Comparison of ENCODE assay signal across 8 mouse cellular contexts in genomic region chr1:184734067-184734830, GRCm38 (mm10). TPM values are rescaled to one million over a fixed set of nuclear protein-coding genes. Genes with fewer than 3 reads are reported as not detected.
DNase-seq lines count a peak whose midpoint lies in the region; ATAC-seq lines count a peak whose summit lies in the region.

No protein-coding gene starts in this region.

- peak overlapping the region; percentile 78 for H3K4me2 ChIP-seq in heart, embryonic 13.5 days
- H3K4me2 ChIP-seq in limb, embryonic 15.5 days: peak overlapping the region; percentile 85

- no peaks in the 10 kb centered on the region for H3K9me3 ChIP-seq in heart, embryonic 13.5 days
- no peaks in the 10 kb centered on the region for H3K9me3 ChIP-seq in limb, embryonic 15.5 days

- WGBS in heart, embryonic 13.5 days: under 1% methylated on average over 25 of the region's 27 CpGs
- 3% methylated on average over 27 of the region's 27 CpGs for WGBS in limb, embryonic 15.5 days

- H3K4me1 ChIP-seq in heart, embryonic 13.5 days: peaks cover 31% of the 10 kb centered on the region
- H3K4me1 ChIP-seq in limb, embryonic 15.5 days: peaks cover 38% of the 10 kb centered on the region

- H3K4me3 ChIP-seq in heart, embryonic 13.5 days: peak overlapping the region; percentile 63
- peak overlapping the region; percentile 8; the same call in 1 of the 2 replicates for H3K4me3 ChIP-seq in limb, embryonic 15.5 days

- no peaks in the 10 kb centered on the region for H3K36me3 ChIP-seq in heart, embryonic 13.5 days
- no peaks in the 10 kb centered on the region for H3K36me3 ChIP-seq in limb, embryonic 15.5 days

- ATAC-seq in heart, embryonic 13.5 days (ENCODE audit: extremely low read depth, insufficient number of reproducible peaks, low FRiP score, low TSS enrichment): no peak
- no peak for ATAC-seq in limb, embryonic 15.5 days (ENCODE audit: insufficient number of reproducible peaks, low FRiP score, low TSS enrichment, low read depth)

- H3K27ac ChIP-seq in heart, embryonic 13.5 days (replicated peaks): no peak overlapping the region
- H3K27ac ChIP-seq in limb, embryonic 15.5 days: no peak overlapping the region

- peaks cover 89% of the 10 kb centered on the region for H3K27me3 ChIP-seq in heart, embryonic 13.5 days (replicated peaks)
- H3K27me3 ChIP-seq in limb, embryonic 15.5 days: peaks cover 80% of the 10 kb centered on the region

- peak; percentile 31 for DNase-seq in adrenal gland, postnatal 10 days
- DNase-seq in adrenal gland, postnatal 25 days: no peak
- DNase-seq in CD4-positive helper T cell, adult 2 months (ENCODE audit: low read depth, low spot score): peak; percentile 26
- DNase-seq in neural tube, embryonic 10.5 days (ENCODE audit: extremely low spot score, low spot score): peak; percentile 68
- DNase-seq in adipocyte (ENCODE audit: low spot score): no peak
- DNase-seq in cerebellum, postnatal 4 days (ENCODE audit: low spot score in 2 of 2): no peak

- peak overlapping the region; percentile 54; the same call in 1 of the 2 replicates for H3K9ac ChIP-seq in heart, embryonic 13.5 days
- H3K9ac ChIP-seq in limb, embryonic 15.5 days: no peak overlapping the region

RNA-seq across cellular contexts. Expression of gene Hlx, which starts 1.8 kb away (rescaled TPM):
- 10 to 100 TPM; 40.7 to 47.8 TPM for total RNA-seq in adrenal gland, postnatal 10 days (2021)
- total RNA-seq in adrenal gland, postnatal 25 days (2021): 10.6 and 12.8 TPM in 2 replicates
- 7.6 and 8.1 TPM in 2 replicates for polyA plus RNA-seq in heart, embryonic 13.5 days (2015; fragmentation: Nextera tagmentation; extraction: Ambion mirVana)
- 21.6 and 24.2 TPM in 2 replicates for polyA plus RNA-seq in limb, embryonic 15.5 days (2015; fragmentation: Nextera tagmentation; extraction: Ambion mirVana)

Comparison
In these comparisons a context has a peak if more than half of its experiments do, and no peak if none do; other contexts are left out.
1. DNase-seq: peak in adrenal gland, postnatal 10 days (single experiment), CD4-positive helper T cell, adult 2 months (single experiment) and neural tube, embryonic 10.5 days (single experiment); none in adrenal gland, postnatal 25 days (single experiment), adipocyte (single experiment) and cerebellum, postnatal 4 days (0 of 2).